Mouse (Mus musculus) forebrain, embryonic 14.5 days (tissue): ENCODE data around the gene Arhgap22. TPM values are rescaled to one million over a fixed set of nuclear protein-coding genes. Genes with fewer than 3 reads are reported as not detected.

Experiments used
- ATAC-seq: fragments of 200-750 bp; cut with Nextera tagmentation; 2 replicates; pipeline ENCODE4 v1.8.0; 2017; ENCODE audit warnings: mild to moderate bottlenecking, moderate library complexity
- DNase-seq: peaks from one replicate; pipeline ENCODE4 v3.0.0-alpha.2; 2015; ENCODE audit warnings: low spot score
- H3K27ac ChIP-seq: fragments of 300-500 bp; sonication (generic); 2 replicates; pipeline ENCODE4 v1.5.1; 2014; ENCODE audit warnings: low read depth, mild to moderate bottlenecking, control low read depth, low read length, moderate library complexity
- H3K27me3 ChIP-seq: fragments of 300-500 bp; sonication (generic); replicated peaks from 2 replicates; pipeline ENCODE4 v1.6.1; 2014; ENCODE audit warnings: low read length, control low read depth, mixed read lengths; ENCODE audit not compliant: control insufficient read depth, insufficient read depth
- H3K36me3 ChIP-seq: fragments of 300-500 bp; sonication (generic); 2 replicates; pipeline ENCODE4 v1.6.1; 2014; ENCODE audit warnings: low read length, control low read depth; ENCODE audit not compliant: control insufficient read depth, insufficient read depth
- H3K4me1 ChIP-seq: fragments of 300-500 bp; sonication (generic); 2 replicates; pipeline ENCODE4 v1.6.1; 2014; ENCODE audit warnings: antibody characterized with exemption, low read length, control low read depth; ENCODE audit not compliant: control insufficient read depth, insufficient read depth
- H3K4me2 ChIP-seq: fragments of 300-500 bp; sonication (generic); 2 replicates; pipeline ENCODE4 v1.6.1; 2014; ENCODE audit warnings: mild to moderate bottlenecking, control low read depth, low read length
- H3K4me3 ChIP-seq: fragments of 300-500 bp; sonication (generic); 2 replicates; pipeline ENCODE4 v1.5.1; 2014; ENCODE audit warnings: low read depth, low read length, control low read depth
- H3K9ac ChIP-seq: fragments of 300-500 bp; sonication (generic); 2 replicates; pipeline ENCODE4 v1.6.1; 2014; ENCODE audit warnings: mild to moderate bottlenecking, low read length, control low read depth, moderate library complexity
- H3K9me3 ChIP-seq: fragments of 300-500 bp; sonication (generic); replicated peaks from 2 replicates; pipeline ENCODE4 v1.6.1; 2016; ENCODE audit warnings: low read length, control low read depth, mixed read lengths; ENCODE audit not compliant: control insufficient read depth
- WGBS: fragments of 180-500 bp; shearing (Covaris S2); extraction: QIAGEN DNeasy Blood & Tissue Kit; methylation state at CpG from one replicate; pipeline ENCODE4 v1.1.7; 2014; 5-methylcytosine and 5-hydroxymethylcytosine counted together
- polyA plus RNA-seq: library from polyadenylated mRNA; unstranded; fragments of >200 nt; fragmentation: Nextera tagmentation; extraction: Ambion mirVana; gene quantifications from 2 replicates; pipeline ENCODE4 v1.2.1, GENCODE M21; 2014

Arhgap22 gene
- polyA plus RNA-seq, 1 experiment from 2014 or later: 0.72 TPM

- 0% methylated on average over 4 of the region's 4 CpGs for WGBS
Measured at GRCm38 (mm10) chr14:33313624-33314023, 99.8 kb downstream of the Arhgap22 start.

GRCm38 (mm10) chr14:33314160-33314559 lies 100.3 kb downstream of the Arhgap22 start:
- Histone ChIP-seq H3K9me3 (no peaks in the 10 kb centered on the region), H3K27ac (no peak overlapping the region), H3K27me3 (no peaks in the 10 kb centered on the region), H3K4me1 (no peaks in the 10 kb centered on the region), H3K36me3 (no peaks in the 10 kb centered on the region), H3K9ac (no peak overlapping the region), H3K4me3 (no peak overlapping the region), H3K4me2 (no peak overlapping the region)
- 59% methylated on average over 7 of the region's 7 CpGs for WGBS
- DNase-seq (no peak), ATAC-seq (no peak)

More at GRCm38 (mm10) chr14:33313624-33314023, 99.8 kb downstream of the Arhgap22 start:
- peak; percentile 66 for ATAC-seq
- no peak overlapping the region for H3K4me2 ChIP-seq
- no peak overlapping the region for H3K27ac ChIP-seq
- no peak overlapping the region for H3K4me3 ChIP-seq
- no peaks in the 10 kb centered on the region for H3K36me3 ChIP-seq
- H3K27me3 ChIP-seq: no peaks in the 10 kb centered on the region
- H3K9ac ChIP-seq: no peak overlapping the region
- H3K4me1 ChIP-seq: no peaks in the 10 kb centered on the region
- peak; percentile 84 for DNase-seq
- H3K9me3 ChIP-seq: no peaks in the 10 kb centered on the region

GRCm38 (mm10) chr14:33315111-33315510 lies 101.3 kb downstream of the Arhgap22 start:
- Histone ChIP-seq H3K27ac (no peak overlapping the region), H3K9ac (no peak overlapping the region), H3K36me3 (no peaks in the 10 kb centered on the region), H3K27me3 (peaks cover 7% of the 10 kb centered on the region), H3K4me1 (peaks cover 3% of the 10 kb centered on the region; the same call in 1 of the 2 replicates), H3K4me2 (no peak overlapping the region), H3K9me3 (no peaks in the 10 kb centered on the region), H3K4me3 (no peak overlapping the region)
- WGBS: 57% methylated on average over 5 of the region's 5 CpGs
- ATAC-seq (no peak), DNase-seq (no peak)

GRCm38 (mm10) chr14:33315771-33316170 lies 101.9 kb downstream of the Arhgap22 start:
- Histone ChIP-seq H3K27me3 (peaks cover 12% of the 10 kb centered on the region), H3K36me3 (no peaks in the 10 kb centered on the region), H3K9ac (no peak overlapping the region), H3K9me3 (no peaks in the 10 kb centered on the region), H3K4me2 (no peak overlapping the region), H3K4me3 (no peak overlapping the region), H3K27ac (no peak overlapping the region), H3K4me1 (peaks cover 5% of the 10 kb centered on the region; the same call in 1 of the 2 replicates)
- ATAC-seq (no peak), DNase-seq (no peak)
- 51% methylated on average over 4 of the region's 4 CpGs for WGBS

GRCm38 (mm10) chr14:33317946-33318345 lies 104.1 kb downstream of the Arhgap22 start:
- DNase-seq (peak; percentile 56), ATAC-seq (no peak)
- WGBS: 42% methylated on average over 6 of the region's 6 CpGs
- Histone ChIP-seq H3K27me3 (peaks cover 16% of the 10 kb centered on the region), H3K9ac (no peak overlapping the region), H3K9me3 (no peaks in the 10 kb centered on the region), H3K4me1 (peaks cover 8% of the 10 kb centered on the region; the same call in 1 of the 2 replicates), H3K36me3 (no peaks in the 10 kb centered on the region), H3K27ac (no peak overlapping the region), H3K4me2 (no peak overlapping the region), H3K4me3 (no peak overlapping the region)

- H3K9me3 ChIP-seq: no peaks in the 10 kb centered on the region
- peak overlapping the region; percentile 57 for H3K9ac ChIP-seq
- no peak overlapping the region for H3K27ac ChIP-seq
- under 1% methylated on average over 99 of the region's 106 CpGs for WGBS
- H3K4me1 ChIP-seq: peaks cover 8% of the 10 kb centered on the region; the same call in 1 of the 2 replicates
- peak overlapping the region; percentile 60 for H3K4me3 ChIP-seq
- H3K4me2 ChIP-seq: peak overlapping the region; percentile 97
- DNase-seq (peak; percentile 79), ATAC-seq (peak; percentile 80)
- peaks cover 16% of the 10 kb centered on the region for H3K27me3 ChIP-seq
- H3K36me3 ChIP-seq: no peaks in the 10 kb centered on the region
Measured at GRCm38 (mm10) chr14:33319541-33320521, 106.0 kb downstream of the Arhgap22 start.

- Histone ChIP-seq H3K9me3 (no peaks in the 10 kb centered on the region), H3K4me3 (no peak overlapping the region), H3K27me3 (peaks cover 16% of the 10 kb centered on the region), H3K36me3 (no peaks in the 10 kb centered on the region), H3K4me2 (peak overlapping the region; percentile 97), H3K4me1 (peaks cover 8% of the 10 kb centered on the region; the same call in 1 of the 2 replicates), H3K27ac (no peak overlapping the region), H3K9ac (no peak overlapping the region)
- DNase-seq (no peak), ATAC-seq (no peak)
- 6% methylated on average over 7 of the region's 7 CpGs for WGBS
Measured at GRCm38 (mm10) chr14:33320856-33321255, 107.0 kb downstream of the Arhgap22 start.

- Histone ChIP-seq H3K36me3 (no peaks in the 10 kb centered on the region), H3K27me3 (peaks cover 16% of the 10 kb centered on the region), H3K4me2 (no peak overlapping the region), H3K9ac (no peak overlapping the region), H3K27ac (no peak overlapping the region), H3K4me1 (peaks cover 8% of the 10 kb centered on the region; the same call in 1 of the 2 replicates), H3K9me3 (no peaks in the 10 kb centered on the region), H3K4me3 (no peak overlapping the region)
- ATAC-seq (no peak), DNase-seq (peak; percentile 72)
- WGBS: 23% methylated on average over 7 of the region's 7 CpGs
Measured at GRCm38 (mm10) chr14:33322661-33323088, 108.8 kb downstream of the Arhgap22 start.

GRCm38 (mm10) chr14:33324556-33324955 lies 110.7 kb downstream of the Arhgap22 start:
- DNase-seq (no peak), ATAC-seq (no peak)
- H3K4me1 ChIP-seq: peaks cover 8% of the 10 kb centered on the region; the same call in 1 of the 2 replicates
- H3K4me3 ChIP-seq: no peak overlapping the region
- WGBS: 77% methylated on average over 6 of the region's 6 CpGs
- H3K36me3 ChIP-seq: no peaks in the 10 kb centered on the region
- H3K4me2 ChIP-seq: no peak overlapping the region
- peaks cover 15% of the 10 kb centered on the region for H3K27me3 ChIP-seq
- H3K27ac ChIP-seq: no peak overlapping the region
- H3K9ac ChIP-seq: no peak overlapping the region
- H3K9me3 ChIP-seq: no peaks in the 10 kb centered on the region
